Mouse (Mus musculus): ENCODE measurements at regions not wholly inside any gene's neighbourhood (a gene's known extent, or its start where the extent isn't known, plus 50 kb on each side); places are given as distances from the start of the nearest gene placed in this dataset.
"Not testable (repeated sequence)": the region's sequence is repeated elsewhere in the genome, so short reads cannot be mapped to it uniquely, and the experiment has no call there.

DNA sequence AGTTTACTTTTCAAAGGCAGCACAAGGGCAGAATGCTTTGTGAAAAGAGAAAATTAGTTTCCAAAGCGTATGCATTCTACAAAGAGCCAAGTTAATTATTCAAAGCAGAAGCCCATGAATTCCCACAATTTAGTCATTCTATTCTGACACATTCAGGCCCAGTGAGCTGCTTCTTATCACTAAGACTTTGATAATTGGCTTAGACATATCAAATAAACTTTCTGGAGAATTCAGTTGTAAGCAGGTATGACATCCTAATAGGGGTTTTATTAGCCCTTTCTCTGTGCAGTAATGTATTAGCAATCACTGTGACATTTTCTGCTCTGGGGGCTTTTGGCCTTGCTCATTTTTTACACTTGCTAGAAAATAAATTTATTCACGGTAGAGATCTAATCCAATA is 161.9 kb upstream of the Gm10306 start:
- DNase-seq (ENCODE audit: low read depth, low spot score), result no peak

DNA sequence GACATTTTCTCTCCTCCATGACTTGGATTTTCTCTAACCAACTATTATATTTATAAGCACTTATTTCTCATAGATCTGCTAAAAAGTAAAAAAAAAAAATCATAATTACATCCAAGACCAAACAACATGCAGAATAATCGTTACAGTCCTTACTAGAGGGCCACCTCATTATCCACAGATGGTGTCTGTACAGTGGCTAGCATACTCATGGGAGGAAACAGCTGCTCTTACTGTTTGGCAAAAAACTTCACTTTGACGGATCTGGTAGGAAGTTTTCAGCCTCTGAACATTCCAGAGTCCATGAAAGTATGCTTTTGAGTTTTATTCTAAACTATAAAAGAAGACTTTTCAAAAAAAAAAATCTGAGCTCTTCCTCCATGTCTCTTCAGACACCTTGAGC is 159.1 kb upstream of the Gm10306 start:
- DNase-seq (ENCODE audit: low read depth, low spot score), result no peak

DNA sequence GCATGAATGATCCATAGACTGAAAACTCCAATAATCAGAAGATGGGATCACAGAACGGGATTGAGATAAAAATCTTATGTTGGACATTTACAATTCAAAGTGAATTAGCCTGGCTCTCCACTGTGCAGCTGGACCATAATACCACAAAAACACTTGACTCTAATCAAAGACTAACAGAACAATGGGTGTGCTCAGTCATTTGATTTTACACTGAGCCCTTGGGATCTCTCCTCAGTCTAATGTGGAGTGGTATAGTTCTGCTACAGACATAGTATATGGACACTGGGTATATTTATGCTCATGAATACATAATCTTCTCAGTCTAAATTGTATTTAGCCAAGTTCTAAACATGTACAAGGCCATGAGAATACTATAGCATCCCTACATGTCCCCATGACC is 149.4 kb upstream of the Gm10306 start:
- DNase-seq (ENCODE audit: low read depth, low spot score), result no peak

DNA sequence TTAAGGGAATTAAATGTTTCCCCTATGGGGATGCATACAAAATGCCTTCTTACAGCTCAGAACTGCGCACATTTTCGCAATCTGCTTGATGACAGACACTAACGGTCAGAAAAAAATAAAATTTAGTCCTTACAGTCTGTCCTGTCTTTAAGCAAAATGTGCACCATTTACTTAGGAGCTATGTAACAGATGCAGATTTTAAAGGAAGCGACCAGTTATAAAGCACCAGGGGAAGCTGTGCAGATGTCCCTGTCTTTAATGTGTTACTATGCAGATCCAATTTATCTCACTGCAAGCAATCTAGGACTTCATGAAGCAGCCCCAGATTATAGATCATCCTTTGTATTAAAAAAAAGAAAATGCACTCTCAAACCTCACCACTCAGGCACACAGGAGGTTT is 148.8 kb upstream of the Gm10306 start:
- no peak for DNase-seq (ENCODE audit: low read depth, low spot score)

DNA sequence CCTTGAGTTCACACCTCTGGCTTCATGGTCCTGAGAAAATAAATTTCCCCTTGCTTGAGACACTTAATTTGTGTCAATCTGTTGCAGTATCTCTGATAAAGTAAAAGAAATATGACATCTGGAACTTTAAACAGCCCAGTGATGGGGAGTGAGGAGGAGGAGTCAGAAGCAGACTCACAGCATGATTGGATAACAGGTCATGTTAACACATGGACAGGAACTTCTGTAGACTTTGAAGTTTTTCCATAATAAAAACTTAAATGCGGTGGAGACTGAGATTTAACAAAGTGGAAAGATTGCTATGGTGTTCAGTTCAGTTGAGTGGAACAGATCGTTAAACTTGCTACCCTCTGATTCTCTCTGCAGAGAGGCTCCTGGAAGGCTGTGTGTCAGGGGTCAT is 143.7 kb upstream of the Gm10306 start:
- DNase-seq (ENCODE audit: low read depth, low spot score), result no peak

DNA sequence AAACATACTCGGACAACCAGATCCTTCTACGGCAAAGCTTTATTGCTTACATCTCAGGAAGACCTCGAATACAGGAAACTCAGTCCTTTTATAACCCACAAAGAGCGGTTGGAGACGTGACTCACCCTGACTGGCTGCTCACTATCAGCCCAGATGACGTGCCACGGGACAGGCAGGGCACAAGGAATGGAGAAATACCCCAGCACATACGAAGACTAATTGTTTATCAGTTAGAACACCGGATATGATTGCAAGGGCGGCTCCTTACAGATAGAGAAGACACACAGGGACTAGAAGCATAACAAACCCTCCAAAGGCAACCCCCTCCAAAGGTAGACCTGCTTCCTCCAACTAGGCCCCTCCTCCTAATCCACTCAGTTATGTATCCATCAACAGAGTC is 130.8 kb upstream of the Gm10306 start:
- not testable (repeated sequence) for DNase-seq (ENCODE audit: low read depth, low spot score)

DNA sequence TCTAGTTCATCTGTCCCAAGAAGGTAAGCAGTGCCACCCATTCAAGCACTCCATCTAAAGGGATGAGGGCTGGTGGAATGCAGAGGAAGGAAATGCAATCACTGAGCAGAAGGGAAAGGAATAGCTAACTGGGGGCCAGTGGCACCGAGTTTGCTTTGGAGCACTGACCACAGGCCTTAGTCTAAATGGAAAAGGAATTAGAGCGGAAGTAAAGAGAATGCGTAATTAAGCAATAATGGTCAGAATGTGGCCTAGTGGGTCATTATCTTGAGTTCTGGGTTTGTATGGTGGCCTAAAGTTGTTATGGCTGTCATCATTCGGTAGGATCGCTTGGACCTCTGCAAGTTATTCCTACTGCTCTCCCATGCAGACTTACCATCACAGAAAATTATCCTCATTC is 128.8 kb upstream of the Gm10306 start:
- no peak for DNase-seq (ENCODE audit: low read depth, low spot score)

DNA sequence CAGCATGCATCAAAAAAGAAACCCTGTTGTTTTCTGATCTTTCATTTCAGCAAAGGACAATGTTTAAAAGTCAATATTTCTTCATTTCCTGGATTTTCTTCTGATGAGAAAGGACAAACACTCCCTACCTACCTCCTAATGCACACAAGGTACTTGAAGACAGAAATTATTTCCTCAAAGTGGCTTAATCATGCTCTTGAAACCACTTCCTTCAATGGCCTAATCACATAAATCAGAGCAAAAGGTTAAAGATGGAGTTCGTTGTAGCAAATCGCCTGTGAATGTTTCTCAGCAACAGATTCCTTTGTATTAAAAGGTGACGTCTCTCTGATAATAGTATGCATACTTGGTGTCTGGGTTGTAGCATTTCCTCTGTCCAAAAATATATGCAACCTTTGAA is 124.3 kb upstream of the Gm10306 start:
- DNase-seq (ENCODE audit: low read depth, low spot score), result no peak

DNA sequence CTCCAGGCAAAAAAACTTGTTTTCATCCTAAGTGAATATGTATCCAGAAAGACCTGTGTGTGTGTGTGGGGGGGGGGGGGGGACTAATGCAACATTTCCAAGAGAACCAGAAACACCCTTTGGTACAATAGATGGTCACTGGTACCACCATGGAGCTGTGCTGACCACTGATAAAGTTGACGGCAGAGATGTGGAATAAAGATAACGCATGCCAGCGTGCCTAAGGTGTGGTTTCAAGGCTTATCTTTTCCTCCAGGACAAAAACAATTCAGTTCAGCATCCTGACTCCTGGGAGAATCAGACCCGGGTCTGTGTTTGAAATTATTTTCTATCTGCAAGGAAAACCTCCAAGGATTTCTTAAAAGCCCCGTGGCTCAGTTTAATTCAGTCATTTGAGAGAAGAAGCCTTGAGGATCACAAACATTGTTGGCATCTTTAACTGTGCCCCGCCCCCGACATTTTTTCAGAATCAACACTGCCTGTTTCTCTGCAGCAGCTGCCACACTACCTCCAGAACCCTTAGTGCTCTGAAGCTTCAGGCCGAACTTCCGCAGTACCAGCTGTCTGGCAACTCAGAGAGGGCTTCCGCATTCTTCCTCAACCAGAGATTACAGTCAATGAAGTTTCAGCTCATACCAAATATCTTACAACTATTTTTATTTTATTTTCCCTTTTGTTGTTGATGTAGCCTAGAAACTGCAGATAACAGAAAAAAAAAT is 118.5 kb upstream of the Gm10306 start:
- DNase-seq (ENCODE audit: low read depth, low spot score), result no peak

DNA sequence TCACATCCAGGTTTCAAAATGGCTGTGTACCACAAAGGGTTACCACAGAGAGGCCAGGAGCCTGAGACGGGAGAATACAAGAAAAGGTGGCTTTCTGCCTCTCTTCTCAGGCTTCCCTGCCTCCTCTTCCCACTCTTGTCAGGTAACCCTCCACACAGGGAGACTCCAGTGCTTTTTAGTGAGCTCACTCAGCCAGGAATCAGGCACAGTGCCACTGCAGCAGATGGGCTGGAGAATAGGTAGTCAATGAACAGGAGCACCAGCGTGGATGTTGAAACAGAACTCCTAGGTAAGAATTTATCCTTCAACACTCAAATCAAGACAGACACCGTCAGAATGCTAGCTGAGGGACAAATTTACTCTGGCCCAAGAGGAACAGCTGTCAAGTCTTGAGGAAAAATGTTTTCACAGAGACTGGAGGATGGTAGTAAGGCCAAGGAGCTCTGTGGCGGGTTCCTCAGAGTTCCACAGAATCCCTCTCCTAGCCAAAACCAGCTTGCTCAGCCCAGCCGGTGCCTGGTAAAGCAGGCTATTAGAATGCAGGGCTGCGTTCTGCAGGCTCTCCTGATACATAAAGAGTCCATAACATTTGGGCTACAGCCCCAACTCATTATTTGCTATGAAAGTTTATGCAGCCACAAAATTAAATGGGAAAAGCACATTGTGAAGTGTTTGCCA is 117.0 kb upstream of the Gm10306 start:
- no peak for DNase-seq (ENCODE audit: low read depth, low spot score)

DNA sequence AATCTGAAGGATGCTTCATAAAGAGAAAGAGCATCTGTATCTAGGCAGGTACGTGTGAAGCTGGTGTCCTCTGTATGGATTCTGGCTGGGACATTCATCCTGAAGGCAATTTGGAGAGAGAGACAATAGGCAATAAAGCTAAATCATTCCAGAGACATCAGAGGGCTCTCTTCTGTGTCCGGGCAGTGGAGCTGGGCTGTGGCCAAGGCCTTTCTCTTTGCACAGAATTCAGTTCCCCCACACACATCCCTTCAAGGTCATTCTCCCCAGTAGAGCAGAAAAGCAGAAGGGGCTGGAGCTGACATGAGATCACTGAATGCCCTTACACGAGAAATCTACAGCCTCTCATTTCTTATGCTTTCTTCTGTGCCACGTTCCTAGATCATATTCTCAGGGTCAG is 109.7 kb upstream of the Gm10306 start:
- DNase-seq (ENCODE audit: low read depth, low spot score), result no peak

Measured in ZHBTc4 (cell line).